Mouse (Mus musculus): ENCODE results near the gene Cd80.

- no peak for TF ChIP-seq CTCF (IDR thresholded peaks at IDR 0.05; ENCODE audit: borderline replicate concordance, extremely low read depth, insufficient read depth, insufficient read length)
- no peak for TF ChIP-seq POLR2A (IDR thresholded peaks at IDR 0.05; ENCODE audit: borderline replicate concordance, extremely low read depth, insufficient read depth, insufficient read length, poor library complexity, severe bottlenecking)
Measured at GRCm38 (mm10) chr16:38471697-38472506, 16.5 kb downstream of the Cd80 start.

Data from brain, embryonic 14.5 days (tissue).